Comparison of ENCODE assay signal across 11 mouse cellular contexts in the genomic region with DNA sequence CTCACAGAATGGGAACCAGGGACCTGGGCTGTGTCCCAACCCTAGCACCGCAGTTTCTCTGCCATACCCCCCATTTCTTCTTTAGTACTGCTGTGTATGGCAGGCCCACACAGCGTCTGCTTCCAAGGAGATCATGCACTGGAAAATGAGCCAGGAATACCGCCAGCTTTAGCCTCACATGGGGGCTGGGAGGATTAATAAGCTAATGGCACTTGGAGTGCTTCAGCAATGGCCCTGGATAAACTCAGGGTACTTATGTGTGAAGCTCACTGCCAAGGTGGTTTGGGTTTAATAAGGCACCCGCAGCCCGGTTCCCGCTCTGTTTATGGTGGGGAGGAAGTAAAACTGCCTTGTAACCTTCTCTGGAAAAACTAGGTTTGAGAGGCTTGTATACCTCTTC. TPM values are rescaled to one million over a fixed set of nuclear protein-coding genes. Genes with fewer than 3 reads are reported as not detected.
DNase-seq lines count a peak whose midpoint lies in the region; ATAC-seq and TF ChIP-seq lines count a peak whose summit lies in the region.
"Had no signal": no experiment of that assay in that cellular context is flagged by ENCODE, and none has a peak within 500 bp of the region (broad histone marks: within the 10 kb centered on the region; RNA-seq: fewer than 3 reads in every experiment).

No protein-coding gene starts in this region.

- no peak for TF ChIP-seq CTCF in left cerebral cortex, adult 2 months (IDR thresholded peaks at IDR 0.05)

- peak overlapping the region; percentile 59; the same call in 1 of the 2 replicates for H3K27ac ChIP-seq in left cerebral cortex, adult 2 months
- H3K27ac ChIP-seq in embryonic facial prominence, embryonic 14.5 days (replicated peaks; ENCODE audit: low read depth, low read length), result peak overlapping the region; percentile 6; the same call in 1 of the 2 replicates
- H3K27ac ChIP-seq in limb, embryonic 10.5 days, result peak overlapping the region; percentile 14; the same call in 1 of the 2 replicates
- H3K27ac ChIP-seq: neural tube, embryonic 13.5 days had no signal

- H3K4me2 ChIP-seq in embryonic facial prominence, embryonic 14.5 days (ENCODE audit: low read depth, low read length), result no peak overlapping the region
- H3K4me2 ChIP-seq: neural tube, embryonic 13.5 days had no signal

- no peaks in the 10 kb centered on the region for H3K9me3 ChIP-seq in embryonic facial prominence, embryonic 14.5 days (ENCODE audit: control insufficient read depth, low read length)
- no peaks in the 10 kb centered on the region for H3K9me3 ChIP-seq in limb, embryonic 10.5 days (replicated peaks)
- H3K9me3 ChIP-seq: neural tube, embryonic 13.5 days had no signal

- no peak for ATAC-seq in embryonic facial prominence, embryonic 14.5 days (ENCODE audit: low read depth)

- peaks cover 38% of the 10 kb centered on the region for H3K4me1 ChIP-seq in embryonic facial prominence, embryonic 14.5 days (ENCODE audit: control insufficient read depth, insufficient read depth, low read length)
- H3K4me1 ChIP-seq in limb, embryonic 10.5 days, result peaks cover 39% of the 10 kb centered on the region

- no peaks in the 10 kb centered on the region for H3K36me3 ChIP-seq in embryonic facial prominence, embryonic 14.5 days (ENCODE audit: control insufficient read depth, insufficient read depth, low read length)
- no peaks in the 10 kb centered on the region for H3K36me3 ChIP-seq in limb, embryonic 10.5 days
- H3K36me3 ChIP-seq: neural tube, embryonic 13.5 days had no signal

- H3K4me3 ChIP-seq in left cerebral cortex, adult 2 months, result no peak overlapping the region
- H3K4me3 ChIP-seq in embryonic facial prominence, embryonic 14.5 days (ENCODE audit: low read depth, low read length), result no peak overlapping the region
- no peak overlapping the region for H3K4me3 ChIP-seq in limb, embryonic 10.5 days
- H3K4me3 ChIP-seq: neural tube, embryonic 13.5 days had no signal

- DNase-seq in adrenal gland, postnatal 10 days, result peak; percentile 18
- DNase-seq in adrenal gland, postnatal 4 days (ENCODE audit: low spot score in 2 of 2), result no peak
- no peak for DNase-seq in left cerebral cortex, adult 2 months (ENCODE audit: extremely low spot score in 1 of 2, low spot score in 2 of 2)
- DNase-seq in left cerebral cortex, postnatal 10 days (ENCODE audit: extremely low spot score in 1 of 2, low spot score in 2 of 2), result no peak
- DNase-seq in embryonic facial prominence, embryonic 14.5 days (ENCODE audit: low spot score), result peak; percentile 54
- DNase-seq in limb, embryonic 10.5 days (ENCODE audit: low spot score), result no peak
- no peak for DNase-seq in urinary bladder, postnatal 36 days (ENCODE audit: low spot score in 2 of 2)
- no peak for DNase-seq in thymus, postnatal 0 days (ENCODE audit: low spot score)
- DNase-seq: embryo, embryonic 11 days had no signal

- no peak overlapping the region for H3K9ac ChIP-seq in embryonic facial prominence, embryonic 14.5 days (ENCODE audit: low read depth, low read length)
- H3K9ac ChIP-seq: neural tube, embryonic 13.5 days had no signal

- intact Hi-C loops in left cerebral cortex, adult 2 months (cut with DNase I), result no loop called here
- intact Hi-C loops in left cerebral cortex, postnatal 10 days (cut with DNase I), result no loop called here

- H3K27me3 ChIP-seq in embryonic facial prominence, embryonic 14.5 days (replicated peaks; ENCODE audit: control insufficient read depth, insufficient read depth, low read length), result no peaks in the 10 kb centered on the region
- H3K27me3 ChIP-seq in limb, embryonic 10.5 days (ENCODE audit: low read depth, poor library complexity, severe bottlenecking), result no peaks in the 10 kb centered on the region
- H3K27me3 ChIP-seq: megakaryocyte, embryonic 14.5 days; neural tube, embryonic 13.5 days had no signal

- WGBS in embryonic facial prominence, embryonic 14.5 days, result 62% methylated on average over 6 of the region's 6 CpGs
- whole genome bisulfite sequencing in limb, embryonic 10.5 days, result 80% methylated on average over 6 of the region's 6 CpGs

RNA-seq across cellular contexts. Expression of a gene that starts 6.6 kb away (rescaled TPM):
- 100 to 1,000 TPM; 260 to 289 TPM for total RNA-seq in adrenal gland, postnatal 10 days (2021)
- 100 to 1,000 TPM; 282 to 309 TPM for total RNA-seq in adrenal gland, postnatal 4 days (2021)
- 100 to 1,000 TPM; 126 to 131 TPM for total RNA-seq in left cerebral cortex, adult 2 months (2021)
- 100 to 1,000 TPM; 123 to 131 TPM for total RNA-seq in left cerebral cortex, postnatal 10 days (2021)
- 306 and 319 TPM in 2 replicates for polyA plus RNA-seq in embryonic facial prominence, embryonic 14.5 days (2014; fragmentation: Nextera tagmentation; extraction: Ambion mirVana)
- 298 and 321 TPM in 2 replicates for polyA plus RNA-seq in limb, embryonic 10.5 days (2016; fragmentation: Nextera tagmentation; extraction: Ambion mirVana)
- polyA plus RNA-seq in thymus, postnatal 0 days (2015; fragmentation: Nextera tagmentation; extraction: Ambion mirVana), result 526 and 559 TPM in 2 replicates

Comparison
In these comparisons a context has a peak if more than half of its experiments do, and no peak if none do; other contexts are left out.
1. DNase-seq: peak in adrenal gland, postnatal 10 days (single experiment) and embryonic facial prominence, embryonic 14.5 days (single experiment); none in adrenal gland, postnatal 4 days (0 of 2), left cerebral cortex, adult 2 months (0 of 2), left cerebral cortex, postnatal 10 days (0 of 2), limb, embryonic 10.5 days (single experiment), urinary bladder, postnatal 36 days (0 of 2) and thymus, postnatal 0 days (single experiment).
2. H3K27ac ChIP-seq: peak in every context shown above with its lines; median percentile 59 in left cerebral cortex, adult 2 months; 14 in limb, embryonic 10.5 days; 6 in embryonic facial prominence, embryonic 14.5 days.